Mouse (Mus musculus) cerebral cortex, adult 2 months (tissue): ENCODE results near the gene Matn1.

ENCODE experiments used
- WGBS: fragments of 180-500 bp; shearing (Covaris S2); methylation state at CpG from one replicate; pipeline ENCODE4 v1.1.7; 2018; 5-methylcytosine and 5-hydroxymethylcytosine counted together

Gene Matn1

DNA sequence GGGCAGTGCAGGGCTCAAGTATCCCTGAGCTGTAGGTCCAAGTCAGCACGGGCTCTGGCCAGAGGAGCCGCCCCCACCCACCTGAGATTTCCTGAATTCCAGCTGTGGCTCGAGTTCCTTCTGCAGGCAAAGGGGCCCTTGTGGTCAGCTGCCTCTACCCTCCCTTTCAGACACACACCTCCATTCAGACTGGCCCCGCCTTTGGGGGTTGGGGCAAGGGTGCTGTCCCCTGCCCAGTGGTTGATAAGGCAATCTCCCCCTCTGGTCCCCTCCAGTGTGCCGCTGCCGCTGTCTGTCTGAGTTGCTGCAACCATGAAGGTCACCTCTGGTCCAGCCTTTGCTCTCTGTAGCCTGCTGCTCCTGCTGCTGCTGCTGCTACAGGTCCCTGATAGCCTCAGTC lies at the start of gene Matn1:
TSS of gene Matn1 (plus strand) at position 274 of the 400 bp plus-strand sequence.
- WGBS = 75% methylated on average over 6 of the region's 6 CpGs

DNA sequence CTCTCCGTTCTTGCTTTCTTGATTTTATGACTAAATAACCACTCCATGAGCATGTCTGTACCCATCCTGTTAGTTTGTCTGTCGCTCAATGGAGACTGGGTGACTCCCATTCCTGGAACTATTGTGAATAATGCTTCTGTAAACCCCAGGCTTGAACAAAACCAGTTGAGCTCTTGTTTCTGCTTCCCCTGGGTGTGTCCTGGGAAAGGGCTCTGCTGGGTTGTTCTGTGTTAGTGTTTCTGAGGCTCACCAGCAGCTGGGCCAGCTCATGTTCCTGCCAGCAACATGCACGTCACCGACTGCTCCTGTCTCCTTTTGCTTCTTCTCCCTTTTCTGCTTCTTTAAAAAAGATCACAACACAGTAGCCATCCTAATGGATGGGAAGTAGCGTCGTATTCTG lies 48.5 kb upstream of the Matn1 start:
- 81% methylated on average over 6 of the region's 6 CpGs for WGBS

DNA sequence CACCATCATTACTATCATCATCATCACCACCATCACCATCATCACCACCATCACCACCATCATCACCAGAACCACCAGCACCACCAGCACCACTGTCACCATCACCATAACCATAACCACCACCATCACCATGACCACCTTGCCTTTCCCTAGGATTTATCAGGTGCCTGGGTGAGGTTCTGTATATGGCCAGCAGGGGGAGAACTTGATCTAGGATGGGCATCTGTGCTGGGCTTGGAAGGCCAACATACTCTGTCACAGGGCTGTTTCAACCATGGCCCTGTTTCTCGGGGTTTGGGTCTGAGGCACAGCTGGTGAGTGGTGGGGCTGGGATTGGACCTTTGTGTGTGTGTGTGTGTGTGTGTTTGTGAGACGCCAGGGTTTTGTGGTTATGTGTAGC lies 47.8 kb upstream of the Matn1 start:
- WGBS = 67% methylated on average over 2 of the region's 2 CpGs

DNA sequence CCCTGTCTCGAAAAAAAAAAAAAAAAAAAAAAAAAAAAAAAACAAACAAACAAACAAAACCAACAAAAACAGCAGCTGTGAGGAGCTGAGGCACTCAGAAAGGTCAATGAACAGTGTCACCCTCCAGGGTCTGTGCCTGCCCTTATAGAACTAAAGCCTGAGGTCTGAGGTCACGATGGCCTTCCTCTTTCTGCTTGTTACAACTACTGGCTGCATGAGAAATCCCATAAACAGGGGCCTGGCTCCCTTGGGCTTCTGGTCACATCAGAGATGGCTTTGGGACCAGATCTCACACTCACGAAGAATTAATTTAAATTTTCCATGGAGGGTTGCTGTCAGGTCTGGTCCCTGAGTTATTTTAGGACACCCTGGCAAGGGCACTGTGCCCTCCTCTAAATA lies 44.8 kb upstream of the Matn1 start:
- WGBS = 90% methylated on average over 2 of the region's 3 CpGs

DNA sequence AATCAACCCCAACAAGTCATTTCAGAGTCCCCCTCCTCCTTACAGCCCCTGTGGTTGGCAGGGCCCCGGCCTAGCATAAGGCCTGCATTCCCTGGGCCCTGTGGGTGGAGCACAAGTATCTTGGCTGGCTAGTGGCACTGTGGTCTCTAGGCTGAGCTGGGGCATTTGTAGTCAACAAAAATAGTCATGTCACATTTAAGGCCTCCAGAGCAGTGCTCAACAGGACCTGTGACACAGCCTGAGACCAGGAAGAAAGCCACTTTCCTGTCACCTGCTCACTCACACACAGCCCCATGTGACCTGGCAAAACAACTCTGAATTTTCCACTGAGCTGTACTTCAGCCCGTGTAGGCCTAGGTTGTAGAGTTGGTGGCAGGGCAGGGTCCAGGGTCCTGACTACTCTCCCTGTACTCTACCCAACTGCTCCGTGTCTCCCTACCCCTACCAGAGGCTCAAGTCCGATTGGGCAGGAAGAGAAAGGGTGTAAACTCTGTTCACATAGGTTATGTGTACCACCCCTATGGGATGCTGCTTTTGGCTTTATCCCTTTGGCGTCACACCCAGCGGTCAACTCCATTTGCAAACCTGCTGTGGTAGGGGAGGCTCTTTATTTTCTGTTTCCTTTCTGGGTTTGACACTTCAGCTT lies 44.3 kb upstream of the Matn1 start:
- 88% methylated on average over 6 of the region's 6 CpGs for WGBS

DNA sequence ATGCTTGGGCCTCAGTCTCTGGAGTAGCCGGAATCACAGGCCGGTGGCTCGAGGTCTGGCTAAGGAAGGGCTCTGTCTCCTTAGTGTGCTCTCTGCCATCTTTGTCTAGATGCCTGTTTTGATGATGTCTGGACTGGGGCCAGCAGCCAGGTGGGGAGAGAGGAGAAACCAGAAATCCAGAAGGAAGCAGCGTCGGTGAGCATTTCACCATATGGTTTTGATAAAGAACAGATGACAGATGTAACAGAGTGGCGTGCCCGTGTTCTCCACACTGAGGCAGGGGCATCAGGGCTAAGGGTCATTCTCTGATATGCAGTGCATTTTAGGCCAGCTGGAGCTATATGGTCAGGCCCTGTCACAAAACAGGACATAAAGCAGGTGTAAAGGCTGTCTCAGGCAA lies 43.4 kb upstream of the Matn1 start:
- 78% methylated on average over 7 of the region's 7 CpGs for WGBS

DNA sequence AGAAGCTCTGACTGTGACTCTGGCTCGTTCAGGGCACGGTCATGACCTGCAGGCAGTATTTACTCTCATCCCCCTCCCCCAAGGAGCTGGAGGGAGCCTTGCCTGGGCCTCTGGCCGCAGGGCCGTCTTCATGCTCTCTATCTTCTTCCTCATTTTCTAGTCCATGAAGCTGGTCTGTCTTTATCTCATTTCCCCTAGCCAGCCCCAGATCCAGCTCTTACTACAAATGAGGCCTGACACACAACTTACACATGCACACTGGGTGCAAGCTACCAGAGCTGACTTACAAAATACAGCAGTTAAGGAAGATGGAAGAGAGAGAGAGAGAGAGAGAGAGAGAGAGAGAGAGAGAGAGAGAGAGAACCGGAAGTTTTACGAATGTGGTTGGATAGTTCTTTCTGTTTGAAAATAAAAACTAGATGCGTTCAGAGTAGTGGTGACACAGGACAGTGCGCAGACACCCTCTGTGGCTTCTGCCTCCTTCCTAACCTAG lies 41.9 kb upstream of the Matn1 start:
- 84% methylated on average over 8 of the region's 8 CpGs for WGBS

DNA sequence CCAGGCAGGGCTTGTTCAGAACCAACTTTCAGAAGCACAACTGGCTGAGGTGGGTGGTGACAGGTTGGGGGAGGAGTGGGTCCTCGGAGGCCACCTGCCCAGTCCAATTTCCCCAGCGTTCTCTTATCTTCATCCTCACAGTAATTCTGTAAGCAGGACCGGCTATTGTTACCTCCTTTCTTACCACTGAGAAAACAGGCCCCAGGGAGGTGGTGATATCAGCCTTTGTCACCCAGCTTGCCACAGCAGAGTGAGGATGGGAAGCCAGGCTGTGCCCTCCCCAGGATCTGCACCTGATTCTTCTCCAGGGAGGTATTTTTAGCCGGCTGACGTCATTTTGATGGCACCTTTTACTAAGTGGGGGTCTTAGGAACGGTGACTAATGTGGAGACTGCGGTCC lies 39.2 kb upstream of the Matn1 start:
- 70% methylated on average over 7 of the region's 7 CpGs for WGBS

DNA sequence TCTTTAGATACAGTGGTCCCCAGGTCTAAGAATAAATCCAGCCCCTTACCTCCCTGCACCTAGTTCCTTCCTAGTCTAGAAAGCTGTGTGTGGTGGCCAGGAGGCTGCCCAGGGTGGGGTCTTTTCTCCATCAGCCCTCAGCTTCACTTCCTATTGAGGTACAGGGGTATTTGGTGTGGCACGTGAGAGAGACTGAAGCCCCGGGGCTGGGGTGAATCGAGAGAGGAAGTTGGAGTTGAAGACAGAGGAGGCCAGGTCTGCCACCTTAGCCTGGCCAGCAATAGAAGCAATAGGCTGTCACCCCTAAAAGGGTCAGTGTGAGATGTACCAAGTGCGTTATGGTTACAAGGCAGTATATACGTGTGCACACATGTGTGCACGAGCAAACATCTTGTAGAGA lies 38.3 kb upstream of the Matn1 start:
- WGBS = 80% methylated on average over 6 of the region's 6 CpGs

DNA sequence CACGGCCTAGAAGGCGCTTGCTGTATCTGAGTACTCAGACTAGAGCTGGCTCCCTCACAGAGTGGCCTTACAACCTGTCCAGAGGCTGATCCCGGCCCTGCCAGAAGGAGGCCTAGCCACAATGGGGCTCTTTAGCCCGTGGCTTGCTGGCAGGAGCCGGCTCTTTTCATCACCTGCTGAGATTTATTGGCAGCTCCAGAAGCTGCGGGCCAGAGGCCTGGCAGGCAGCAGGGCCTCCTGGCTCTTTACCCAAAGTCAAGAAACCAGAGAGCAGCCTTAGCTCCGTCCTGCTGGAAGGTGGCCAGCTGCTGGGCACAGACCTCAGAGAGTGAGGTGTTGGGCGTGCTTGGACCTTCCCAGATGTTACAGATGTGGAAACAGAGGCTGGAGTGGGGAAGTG lies 37.9 kb upstream of the Matn1 start:
- 65% methylated on average over 8 of the region's 8 CpGs for WGBS

DNA sequence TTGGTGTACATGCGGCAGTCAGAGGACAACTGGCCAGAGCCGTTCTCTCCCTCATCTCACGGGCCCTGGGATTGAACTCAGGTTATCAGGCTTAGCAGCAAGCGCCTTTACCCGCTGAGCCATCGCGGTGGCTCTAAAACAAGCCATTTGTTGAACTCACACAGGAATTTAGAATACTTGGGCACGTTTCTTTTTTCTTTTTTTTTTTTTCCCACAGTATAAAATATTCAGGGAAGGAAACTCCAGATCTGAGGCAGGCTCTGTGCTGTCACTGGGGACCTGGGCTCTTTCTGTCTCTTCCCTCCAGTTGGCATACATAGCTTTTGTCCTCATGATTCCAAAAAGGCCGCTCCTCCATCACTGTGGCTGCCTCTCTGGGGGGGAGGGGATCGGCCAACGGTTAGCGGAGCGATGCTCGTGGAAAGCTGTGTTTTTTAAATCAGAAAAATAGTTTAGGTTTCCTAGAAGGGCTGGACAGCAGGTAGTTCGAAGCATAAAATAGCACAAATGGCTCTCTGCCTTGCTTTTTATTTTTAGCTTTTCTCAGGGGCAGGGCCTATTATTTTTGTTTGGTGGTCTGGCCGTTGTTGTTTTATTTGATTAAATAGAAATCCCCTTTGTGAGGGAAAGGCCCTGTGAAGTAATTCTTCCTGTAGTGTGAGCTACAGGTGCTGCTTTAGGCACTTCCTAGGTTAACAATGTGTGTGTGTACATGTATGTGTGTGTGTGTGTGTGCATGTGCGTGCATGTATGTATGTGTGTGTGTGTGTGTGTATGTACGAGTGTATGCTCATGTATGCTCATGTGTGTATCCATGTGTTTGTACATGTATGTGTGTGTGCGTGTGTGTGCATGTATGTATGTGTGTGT lies 36.8 kb upstream of the Matn1 start:
- WGBS = 64% methylated on average over 19 of the region's 19 CpGs

DNA sequence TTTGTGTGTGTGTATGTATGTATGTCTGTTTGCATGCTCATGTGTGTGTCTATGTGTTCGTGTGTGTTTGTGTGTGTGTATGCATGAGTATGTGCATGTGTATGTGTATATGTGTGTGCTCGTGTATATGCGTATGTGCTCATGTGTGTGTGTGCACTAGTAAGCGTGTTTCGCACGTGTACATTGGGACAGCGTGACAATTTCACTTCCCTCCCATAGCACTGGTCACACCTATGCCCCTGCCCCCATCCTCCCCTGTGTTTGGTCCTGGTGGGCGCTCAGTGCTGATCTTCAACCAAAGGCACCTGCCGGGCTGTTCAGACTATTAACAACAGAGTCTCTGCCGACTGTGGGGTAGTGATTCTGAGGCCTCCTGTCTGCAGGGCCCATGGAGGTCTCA lies 36.1 kb upstream of the Matn1 start:
- WGBS = 96% methylated on average over 10 of the region's 10 CpGs

DNA sequence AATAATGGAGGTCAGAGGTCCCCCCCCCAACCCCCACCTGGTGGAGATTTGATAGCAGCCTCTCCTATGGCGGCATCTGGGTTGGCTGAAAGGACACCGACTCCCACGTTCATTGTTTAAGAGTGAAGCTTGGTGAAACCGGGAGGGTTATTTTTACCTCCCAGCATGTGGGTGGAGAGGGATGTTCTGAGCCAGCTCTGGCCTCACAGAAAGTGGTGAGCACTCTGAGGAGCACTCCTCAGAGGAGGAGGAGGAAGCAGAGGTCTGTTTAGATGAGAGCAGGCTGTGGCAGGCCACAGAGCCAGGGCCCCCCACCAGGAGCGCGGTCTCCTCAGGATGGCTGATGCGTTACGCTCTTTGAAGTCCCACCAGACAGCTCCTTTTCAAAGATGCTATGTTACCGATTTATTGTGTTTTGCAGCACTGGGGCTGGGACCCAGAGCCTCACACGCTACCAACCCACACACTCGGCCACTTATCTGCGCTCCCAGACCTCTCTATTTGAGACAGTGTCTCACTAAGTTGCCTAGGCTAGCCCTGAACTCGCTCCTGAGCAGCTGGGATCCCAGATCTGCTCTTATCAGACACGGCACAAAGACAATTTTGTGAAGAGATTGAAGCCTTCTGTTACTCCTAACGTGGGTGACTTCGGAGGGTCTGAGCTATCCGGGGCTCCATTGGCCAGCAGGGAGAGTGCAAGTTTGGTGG lies 34.9 kb upstream of the Matn1 start:
- WGBS = 51% methylated on average over 17 of the region's 17 CpGs

DNA sequence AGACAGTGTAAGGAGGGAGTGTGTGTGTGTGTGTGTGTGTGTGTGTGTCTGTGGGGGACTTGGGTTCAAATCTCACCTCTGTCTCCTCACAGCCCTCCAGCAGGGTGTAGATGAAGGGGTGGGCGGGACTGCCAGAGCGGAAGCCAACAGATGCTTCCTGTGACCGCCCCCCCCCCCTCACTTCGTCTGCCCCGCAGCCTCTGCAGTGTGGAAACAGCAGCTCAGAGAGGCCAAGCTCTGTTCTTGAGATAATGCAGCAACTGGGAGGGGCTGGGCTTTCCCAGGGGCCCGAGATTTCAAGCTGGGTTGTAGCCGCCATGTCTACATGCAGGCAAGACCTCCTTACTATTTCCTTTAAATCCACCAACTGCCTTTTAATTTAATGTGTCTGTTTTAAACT lies 33.5 kb upstream of the Matn1 start:
- 50% methylated on average over 7 of the region's 7 CpGs for WGBS

DNA sequence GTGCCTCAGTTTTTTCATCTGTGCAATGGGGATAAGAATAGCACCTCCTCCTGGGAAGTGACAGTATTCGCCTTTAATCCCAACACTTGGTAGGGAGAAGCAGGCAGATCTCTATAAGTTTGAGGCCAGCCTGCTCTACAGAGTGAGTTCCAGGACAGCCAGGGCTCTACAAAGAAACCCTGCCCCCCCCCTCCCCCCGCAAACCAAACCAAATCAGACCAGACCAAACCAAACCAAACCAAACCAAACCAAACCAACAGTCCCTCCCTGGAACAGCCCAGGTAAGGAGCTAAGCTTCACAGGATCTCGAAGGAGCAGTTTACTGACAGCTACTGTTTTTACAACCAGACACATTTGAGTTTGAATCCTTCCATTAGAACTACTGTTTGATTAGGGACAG lies 31.6 kb upstream of the Matn1 start:
- 91% methylated on average over 3 of the region's 3 CpGs for WGBS

DNA sequence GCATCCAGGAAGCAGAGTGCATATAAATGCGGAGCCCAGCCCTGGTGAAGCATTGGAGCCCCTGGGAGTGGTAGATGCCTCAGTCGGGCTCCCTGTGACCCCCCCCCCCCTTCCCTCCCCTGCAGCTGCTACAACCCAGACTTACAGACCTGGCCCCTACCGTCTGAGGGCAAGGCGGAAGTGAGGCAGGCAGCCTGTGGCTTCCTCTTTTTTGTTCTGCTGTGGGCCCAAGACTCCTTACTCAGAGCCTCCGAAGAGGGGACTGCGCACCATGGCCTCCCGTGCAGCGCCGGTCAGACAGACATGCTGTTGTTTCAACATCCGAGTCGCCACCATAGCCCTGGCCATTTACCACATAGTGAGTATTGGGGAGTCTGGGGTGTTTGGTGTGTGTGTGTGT lies 31.1 kb upstream of the Matn1 start, which contains the start of gene Laptm5:
TSS of gene Laptm5 (plus strand) at position 49 of the 400 bp plus-strand sequence.
- WGBS = 83% methylated on average over 11 of the region's 11 CpGs

DNA sequence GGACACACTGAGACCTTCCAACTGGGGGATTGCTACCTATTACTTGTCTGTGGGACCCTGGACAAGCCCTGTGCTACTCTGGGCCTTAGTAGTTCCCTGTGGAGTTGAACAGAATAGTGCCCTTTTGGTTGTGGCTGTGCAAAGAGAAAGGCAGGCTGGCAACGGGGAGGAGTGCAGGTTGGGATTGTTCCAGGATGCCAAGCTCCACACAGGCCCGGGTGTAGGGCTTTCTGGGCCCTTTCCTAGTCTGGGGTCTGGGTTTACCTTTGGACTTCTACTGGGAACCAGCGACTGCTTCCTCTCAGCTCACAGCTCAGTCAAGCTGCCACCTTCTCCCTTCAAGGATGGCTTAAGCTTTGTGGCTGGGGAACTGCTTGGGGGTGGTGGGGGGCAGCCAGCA lies 30.7 kb upstream of the Matn1 start:
- 65% methylated on average over 3 of the region's 3 CpGs for WGBS

DNA sequence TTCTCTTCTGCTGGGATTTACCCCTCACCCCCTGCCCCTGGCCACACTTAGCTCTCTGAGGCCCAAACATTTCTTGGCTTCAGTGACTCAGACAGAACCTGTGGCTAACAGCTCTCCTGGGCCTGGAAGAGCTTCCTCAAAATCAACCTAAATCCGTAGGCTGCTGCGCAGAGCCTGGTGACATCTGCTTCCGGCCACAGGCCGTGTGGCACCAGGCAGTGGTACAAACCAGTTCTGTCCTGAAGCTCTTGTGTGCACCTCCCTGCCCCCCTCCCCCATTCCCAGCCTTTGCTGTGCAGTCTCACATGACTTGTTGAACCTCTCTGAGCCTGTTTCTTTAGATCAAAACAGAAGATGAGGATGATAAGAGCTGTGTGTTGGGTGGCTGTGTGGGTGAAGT lies 30.2 kb upstream of the Matn1 start:
- WGBS = 80% methylated on average over 4 of the region's 4 CpGs

DNA sequence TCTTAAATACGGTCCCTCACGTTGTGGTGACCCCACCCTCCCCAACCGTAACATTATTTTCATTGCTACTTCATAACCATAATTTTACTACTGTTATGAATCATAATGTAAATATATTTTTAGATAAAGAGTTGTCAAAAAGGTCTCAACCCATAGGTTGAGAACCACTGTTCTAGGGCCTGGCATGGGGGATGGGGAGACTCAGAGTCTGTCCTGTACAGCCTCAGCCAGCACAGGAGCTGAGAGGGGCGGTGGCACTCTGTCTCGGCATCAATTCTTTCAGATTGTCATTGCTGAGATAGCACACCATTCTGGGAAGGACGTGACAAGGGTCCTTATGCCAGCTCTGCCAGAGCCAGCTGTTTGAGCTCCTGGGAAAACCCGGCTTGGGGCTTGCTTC lies 29.7 kb upstream of the Matn1 start:
- 74% methylated on average over 7 of the region's 7 CpGs for WGBS

DNA sequence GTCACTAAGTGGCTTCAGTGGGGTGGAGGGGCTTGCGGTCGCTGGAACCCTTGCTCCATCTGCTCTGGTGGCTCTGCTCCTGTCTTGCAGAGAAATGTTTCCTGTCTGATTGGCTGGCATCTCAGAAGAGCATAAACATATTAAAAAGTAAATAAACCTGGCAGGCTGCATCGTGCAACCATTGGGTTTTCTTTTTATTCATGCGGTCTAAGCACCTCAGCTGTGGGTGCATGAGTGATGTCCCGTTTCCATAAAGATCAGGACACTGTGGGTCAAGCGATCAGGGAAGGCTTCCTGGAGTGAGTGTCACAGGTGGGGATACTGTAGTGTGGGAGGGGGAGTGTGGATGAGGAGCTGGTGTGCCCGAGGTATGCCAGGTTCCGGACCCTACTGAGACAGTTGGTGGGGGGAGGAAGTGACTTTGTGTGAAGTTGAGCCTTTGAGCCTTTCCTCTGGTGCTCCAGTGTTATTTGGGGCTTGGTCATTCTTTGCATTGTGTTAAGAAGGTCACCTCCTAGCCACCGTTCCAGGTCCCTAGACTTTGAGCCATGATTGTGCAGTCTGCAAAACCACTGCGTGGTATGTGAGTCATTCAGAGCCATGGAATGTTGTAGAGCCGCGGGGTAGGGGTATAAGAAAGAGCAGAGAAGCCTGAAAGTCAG lies 29.0 kb upstream of the Matn1 start:
- WGBS = 74% methylated on average over 12 of the region's 12 CpGs

DNA sequence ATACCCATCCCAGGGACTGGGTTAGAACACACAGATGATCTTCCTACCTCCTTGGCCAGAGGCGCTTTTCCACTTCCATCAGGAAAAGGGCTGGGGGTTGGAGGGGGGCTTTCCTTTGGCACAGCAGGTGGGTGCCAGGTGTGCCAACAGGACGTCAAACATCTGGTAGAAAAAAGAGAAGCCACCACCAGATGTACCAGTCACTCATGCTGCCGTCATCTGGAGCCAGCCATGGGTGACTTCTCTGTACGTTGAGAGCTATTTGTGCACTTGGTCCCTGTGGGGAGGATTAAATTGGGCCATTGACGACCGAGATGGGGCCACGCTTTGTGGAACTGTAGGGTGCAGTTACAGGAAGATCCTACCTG lies 28.5 kb upstream of the Matn1 start:
- 78% methylated on average over 7 of the region's 7 CpGs for WGBS

DNA sequence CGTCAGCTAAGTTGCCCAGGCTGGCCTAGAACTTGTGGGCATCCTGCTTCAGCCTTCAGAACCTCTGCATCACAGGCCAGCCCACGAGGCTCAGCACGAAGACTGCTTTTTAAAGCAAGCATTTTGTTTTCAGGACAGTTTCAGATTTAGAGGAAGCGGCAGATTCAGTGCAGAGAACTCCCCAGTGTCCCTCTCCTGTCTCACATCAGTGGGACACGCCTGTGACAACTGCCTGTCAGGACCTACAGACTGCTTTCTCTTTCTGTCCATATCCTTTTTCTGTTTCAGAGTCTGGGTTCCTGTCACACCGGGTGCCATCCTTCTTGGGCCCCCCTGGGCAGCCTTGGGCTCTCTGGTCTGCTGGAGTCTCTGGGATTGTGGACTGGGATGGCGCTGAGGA lies 27.5 kb upstream of the Matn1 start:
- 76% methylated on average over 7 of the region's 7 CpGs for WGBS
